Mouse (Mus musculus) liver, postnatal 0 days (tissue): ENCODE results near the gene Slf1.

Source experiments
- CTCF ChIP-seq: sonication (generic); IDR thresholded peaks from 2 replicates; pipeline ENCODE4 v1.5.1; 2016; ENCODE audit warnings: antibody characterized with exemption, low read depth
- EP300 ChIP-seq: IDR thresholded peaks from 2 replicates; pipeline ENCODE4 v1.6.1; 2016; ENCODE audit warnings: antibody characterized with exemption, low read depth, mild to moderate bottlenecking

- TF ChIP-seq CTCF, result no peak
- no peak for TF ChIP-seq EP300
Observed at GRCm38 (mm10) chr13:77140890-77141289, 5.6 kb upstream of the Slf1 start.
